Mouse (Mus musculus) adrenal gland, adult (tissue): ENCODE data around the gene Gm2016.
A peak's percentile ranks its signal among the peaks of the same experiment; 100 is the strongest.
"Not testable (repeated sequence)": the region's sequence is repeated elsewhere in the genome, so short reads cannot be mapped to it uniquely, and the experiment has no call there.

Experiments
- DNase-seq, 2 experiments: peaks; one replicate each; pipeline ENCODE4 v3.0.0; 2022 to 2023; ENCODE audit warnings: low spot score in 1 of 2; ENCODE audit not compliant: inconsistent age in 2 of 2

The Gm2016 gene

DNA sequence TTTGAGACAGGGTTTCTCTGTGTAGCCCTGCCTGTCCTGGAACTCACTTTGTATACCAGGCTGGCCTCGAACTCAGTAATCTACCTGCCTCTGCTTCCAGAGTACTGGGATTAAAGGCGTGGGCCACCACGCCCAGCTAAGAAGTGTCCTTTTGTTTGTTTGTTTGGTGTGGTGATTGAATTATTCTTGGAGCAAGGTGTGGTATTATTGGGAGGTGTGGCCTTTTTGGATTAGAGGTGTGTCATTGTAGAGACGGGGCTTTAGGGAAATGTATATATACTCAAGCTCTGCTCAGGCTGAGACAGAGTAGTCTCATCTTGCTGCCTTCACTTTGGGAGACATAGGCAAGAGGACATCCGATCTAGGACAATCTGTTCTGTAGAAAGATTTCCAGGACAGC lies at the start of gene Gm2016:
Gene Gm2016, plus strand, starts transcription at position 301 of the 400 bp plus-strand sequence.
- not testable (repeated sequence) for DNase-seq

DNA sequence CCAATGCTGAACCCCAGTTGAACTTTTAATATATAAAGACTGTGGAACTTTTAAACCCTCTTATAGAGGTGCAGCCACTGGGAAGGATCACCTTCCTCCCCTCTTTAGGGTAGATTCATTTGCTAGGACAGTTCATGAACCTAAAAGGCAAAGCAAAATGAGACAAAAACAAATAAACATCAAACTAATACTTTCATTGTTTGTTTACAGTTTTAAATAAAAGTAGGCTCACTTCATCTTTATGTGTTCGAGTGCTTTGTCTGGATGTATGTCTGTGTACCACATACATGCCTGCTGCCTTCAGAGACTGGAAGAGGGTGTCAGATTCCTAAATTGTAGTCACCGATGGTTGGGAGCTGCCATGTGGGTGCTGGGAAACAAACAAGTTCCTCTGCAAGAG lies 31.6 kb upstream of the Gm2016 start, which contains the start of gene Gm2001:
Gene Gm2001, minus strand, starts transcription at position 101 of the 400 bp plus-strand sequence.
- not testable (repeated sequence) for DNase-seq

DNA sequence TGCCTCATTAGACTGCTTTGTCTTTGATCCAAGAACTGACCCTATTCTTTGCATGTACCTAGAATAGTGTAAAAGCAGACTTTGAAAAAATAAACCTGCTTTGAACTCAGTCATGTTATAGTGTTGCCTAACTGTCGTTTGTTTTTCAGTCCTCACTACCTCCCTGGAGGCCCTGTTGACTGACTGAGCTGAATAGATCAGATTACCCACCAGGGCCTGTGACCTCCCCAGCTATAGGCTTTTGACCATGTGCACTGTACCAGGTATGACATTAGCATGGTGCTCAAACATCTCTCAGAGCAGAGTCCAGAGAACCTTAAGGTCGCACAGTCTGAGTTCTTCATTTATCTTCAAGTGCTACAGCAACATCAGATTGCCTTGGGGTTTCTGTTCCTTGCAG lies 23.2 kb upstream of the Gm2016 start:
- DNase-seq = not testable (repeated sequence)

DNA sequence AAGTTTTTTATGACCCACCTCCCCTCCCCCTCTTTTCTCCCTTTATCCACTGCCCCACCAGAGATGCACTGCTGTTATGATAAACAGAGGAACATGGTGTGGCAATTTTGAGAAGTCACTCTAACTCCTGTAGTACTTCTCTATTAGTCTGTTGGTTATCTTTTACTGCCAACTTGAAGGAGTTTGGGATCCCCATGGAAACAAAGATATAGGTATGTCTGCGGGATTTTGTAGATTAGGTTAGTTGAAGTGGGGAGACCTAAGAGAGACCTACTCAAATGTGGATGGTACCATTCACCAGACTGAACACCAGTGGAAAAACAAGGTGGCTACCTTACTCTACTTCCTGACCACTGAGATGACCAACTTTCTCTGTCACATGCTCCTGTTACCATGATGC lies 17.8 kb upstream of the Gm2016 start:
- not testable (repeated sequence) for DNase-seq

DNA sequence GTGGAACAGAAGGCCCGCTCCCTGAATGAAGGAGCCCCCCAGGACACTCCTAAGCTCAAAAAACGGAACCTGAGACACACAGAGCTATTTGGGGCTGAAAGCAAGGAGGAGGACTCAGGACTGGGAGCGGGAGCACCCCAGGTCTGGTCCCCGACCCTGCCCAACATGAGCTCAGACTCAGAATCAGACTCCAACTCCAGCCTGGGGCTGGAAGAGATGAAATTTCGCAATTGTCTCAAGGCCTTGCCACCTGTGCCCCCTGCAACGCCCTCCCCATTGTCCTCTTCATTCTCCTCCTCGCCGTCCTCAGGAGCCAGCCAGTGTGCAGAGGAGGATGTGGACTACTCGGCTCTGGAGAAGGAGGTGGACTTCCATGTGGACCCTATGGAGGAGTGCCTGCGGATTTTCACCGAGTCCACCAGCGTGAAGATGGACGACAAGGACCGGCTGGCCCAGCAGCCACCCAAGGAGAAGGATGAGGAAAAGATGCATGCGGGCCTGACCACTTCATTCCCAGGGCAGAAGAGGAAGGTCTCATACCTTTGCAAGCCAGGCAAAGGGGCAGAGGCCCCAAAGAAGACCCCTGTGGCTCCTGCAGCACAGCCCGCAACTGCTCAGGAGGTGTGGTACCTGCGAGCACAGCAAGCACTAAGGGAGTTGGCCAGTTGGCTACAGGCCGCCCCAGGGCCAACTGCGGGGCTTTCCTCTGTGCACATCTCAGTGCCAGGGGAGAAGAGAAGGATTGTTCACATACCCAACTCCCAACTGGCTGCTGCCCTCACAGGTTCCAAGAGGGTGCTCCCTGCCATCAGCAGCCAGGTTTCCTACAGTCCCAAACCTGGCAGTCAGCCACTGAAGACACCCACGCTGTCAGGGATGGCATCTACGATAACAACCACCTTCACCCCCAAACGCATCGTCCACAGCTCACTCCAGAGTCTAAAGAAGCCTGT lies 11.9 kb upstream of the Gm2016 start:
- peak in 1 of 2 experiments; percentile 28 for DNase-seq

DNA sequence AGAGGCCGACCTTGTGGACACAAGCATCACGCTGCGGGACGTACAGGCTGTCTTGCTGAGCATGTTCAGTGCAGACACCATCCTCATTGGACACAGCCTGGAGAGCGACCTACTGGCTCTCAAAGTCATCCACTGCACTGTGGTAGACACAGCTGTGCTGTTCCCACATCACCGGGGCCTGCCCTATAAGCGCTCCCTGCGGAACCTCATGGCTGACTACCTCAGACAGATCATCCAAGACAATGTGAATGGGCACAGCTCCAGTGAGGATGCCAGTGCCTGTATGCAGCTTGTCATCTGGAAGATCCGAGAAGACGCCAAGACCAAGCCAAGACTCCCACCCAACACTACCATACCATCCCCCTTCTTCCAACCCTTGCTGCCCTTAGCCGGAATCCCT lies 10.2 kb upstream of the Gm2016 start:
- DNase-seq = peak in 1 of 2 experiments; percentile 23

DNA sequence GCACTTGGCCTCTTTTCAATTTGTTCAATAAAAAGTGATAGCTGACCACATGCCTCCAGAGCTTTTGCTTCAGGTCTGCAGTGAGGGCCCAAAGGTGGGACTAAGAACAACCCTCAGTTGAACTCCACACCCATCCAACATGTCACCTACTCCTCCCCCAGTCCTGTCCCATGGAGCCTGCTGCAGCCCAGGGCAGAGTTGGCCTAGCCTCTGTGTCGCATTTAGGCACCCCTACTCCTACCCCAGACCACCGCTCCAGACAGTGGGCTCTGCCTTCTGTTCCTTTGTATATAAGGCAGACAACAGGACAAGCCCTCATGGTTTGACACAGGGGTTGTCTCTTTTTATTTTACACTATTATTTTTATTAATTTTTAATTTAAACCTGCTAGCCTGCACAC lies 9.8 kb upstream of the Gm2016 start:
- not testable (repeated sequence) for DNase-seq

DNA sequence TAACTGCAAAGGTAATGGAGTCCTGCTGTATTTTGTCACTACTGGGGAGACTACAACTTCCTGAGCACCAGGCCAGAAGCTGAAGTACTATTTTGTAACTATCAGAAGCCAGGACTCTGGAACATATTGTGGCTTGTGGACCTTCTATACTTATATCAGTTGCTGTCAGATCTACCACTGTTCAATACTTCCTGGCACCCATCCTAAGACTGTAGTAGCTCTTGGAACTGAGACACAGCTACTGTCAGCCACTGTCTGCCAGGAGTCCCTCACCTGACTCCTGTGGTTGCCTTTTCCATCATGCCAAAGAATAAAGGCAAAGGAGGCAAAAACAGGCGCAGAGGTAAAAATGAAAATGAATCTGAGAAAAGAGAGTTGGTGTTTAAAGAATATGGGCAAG lies 21.2 kb downstream of the Gm2016 start, which contains the start of gene Gm2022:
Gene Gm2022, plus strand, starts transcription at position 301 of the 400 bp plus-strand sequence.
- DNase-seq = not testable (repeated sequence)

DNA sequence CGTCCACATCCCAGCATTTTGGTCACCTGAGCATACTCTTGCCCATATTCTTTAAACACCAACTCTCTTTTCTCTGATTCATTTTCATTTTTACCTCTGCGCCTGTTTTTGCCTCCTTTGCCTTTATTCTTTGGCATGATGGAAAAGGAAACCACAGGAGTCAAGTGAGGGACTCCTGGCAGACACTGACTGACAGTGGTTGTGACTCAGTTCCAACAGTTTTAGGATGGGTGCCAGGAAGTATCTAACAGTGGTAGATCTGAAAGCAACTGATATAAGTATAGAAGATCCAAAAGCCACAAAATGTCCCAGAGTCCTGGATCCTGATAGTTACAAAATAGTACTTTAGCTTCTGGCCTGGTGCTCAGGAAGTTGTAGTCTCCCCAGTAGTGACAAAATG lies 45.8 kb downstream of the Gm2016 start, which contains the start of gene Gm2035:
Gene Gm2035, minus strand, starts transcription at position 137 of the 400 bp plus-strand sequence.
- DNase-seq = not testable (repeated sequence)
